Mouse (Mus musculus) cerebellum, postnatal 36 days (tissue): ENCODE measurements at regions not wholly inside any gene's neighbourhood (a gene's known extent, or its start where the extent isn't known, plus 50 kb on each side); places are given as distances from the start of the nearest gene placed in this dataset.

Source experiments
- DNase-seq, 2 experiments: peaks; one replicate each; pipeline ENCODE4 v3.0.0; 2021 to 2022; ENCODE audit warnings: mixed read lengths in 2 of 2

- no peak for DNase-seq
Observed at GRCm38 (mm10) chr7:136379741-136380140, 514.7 kb upstream of the Mgmt start.

DNA sequence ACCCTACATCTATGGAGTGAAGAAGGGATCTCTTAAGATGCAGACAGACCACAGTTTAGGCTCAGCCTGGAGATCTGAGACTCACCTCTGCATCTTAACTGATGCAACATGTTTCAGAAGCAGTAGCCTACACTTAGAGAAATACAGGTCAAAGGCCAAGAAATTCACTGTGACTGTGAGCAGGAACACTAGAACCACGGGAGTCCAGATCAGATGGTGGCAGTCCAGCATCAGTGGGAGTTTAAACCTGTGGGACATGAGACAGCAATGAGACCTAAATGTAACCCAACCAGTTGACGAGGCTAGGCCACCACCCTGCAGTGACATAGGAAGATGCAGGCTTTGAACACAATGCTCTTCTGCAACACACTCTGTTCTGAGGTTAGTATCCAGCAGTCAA, 511.1 kb upstream of the Mgmt start:
- DNase-seq: no peak

- DNase-seq: no peak
Observed at GRCm38 (mm10) chr7:136387736-136388135, 506.7 kb upstream of the Mgmt start.

DNA sequence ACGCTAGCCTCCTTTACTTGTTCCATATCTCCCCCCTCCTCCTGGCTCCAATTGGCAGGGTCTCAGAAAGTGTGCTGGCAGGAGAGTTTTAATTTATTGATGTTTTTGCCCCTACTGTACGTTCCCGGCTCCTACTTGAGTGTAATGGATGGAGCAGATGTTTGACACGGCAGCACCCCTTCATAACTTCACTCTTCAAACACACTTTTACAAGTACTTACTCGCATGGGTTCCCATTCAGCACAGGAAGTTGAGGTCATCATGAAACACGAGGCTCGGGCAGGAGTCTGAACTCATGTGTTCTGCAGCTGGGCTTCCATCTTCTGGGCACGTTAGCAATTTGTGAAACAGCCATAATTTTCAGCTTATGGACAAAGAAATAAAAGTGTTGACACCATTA, 504.3 kb upstream of the Mgmt start:
- no peak for DNase-seq

GRCm38 (mm10) chr7:136393454-136393853, 501.0 kb upstream of the Mgmt start:
- no peak for DNase-seq

GRCm38 (mm10) chr7:136395838-136396237, 498.6 kb upstream of the Mgmt start:
- DNase-seq: no peak

DNA sequence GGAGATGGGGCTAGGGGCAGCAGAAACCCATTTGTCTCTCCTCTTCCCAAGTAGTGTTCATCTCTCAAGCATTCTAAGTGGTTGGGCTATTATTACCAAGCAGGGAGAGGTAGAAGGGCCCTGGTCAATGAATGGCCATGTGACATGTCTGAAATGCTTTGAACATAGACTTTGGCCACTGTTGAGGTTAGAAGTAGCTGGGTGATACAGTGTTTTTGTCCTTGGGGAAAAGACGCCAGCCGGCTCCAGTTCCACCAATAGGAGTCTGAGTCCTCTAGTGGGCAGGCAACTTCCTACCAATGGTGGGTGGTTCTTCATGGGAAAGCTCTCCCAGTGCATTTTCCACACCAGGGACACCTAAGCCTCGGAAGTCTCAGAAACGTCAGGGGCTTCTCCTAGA, 497.3 kb upstream of the Mgmt start:
- DNase-seq: no peak

DNA sequence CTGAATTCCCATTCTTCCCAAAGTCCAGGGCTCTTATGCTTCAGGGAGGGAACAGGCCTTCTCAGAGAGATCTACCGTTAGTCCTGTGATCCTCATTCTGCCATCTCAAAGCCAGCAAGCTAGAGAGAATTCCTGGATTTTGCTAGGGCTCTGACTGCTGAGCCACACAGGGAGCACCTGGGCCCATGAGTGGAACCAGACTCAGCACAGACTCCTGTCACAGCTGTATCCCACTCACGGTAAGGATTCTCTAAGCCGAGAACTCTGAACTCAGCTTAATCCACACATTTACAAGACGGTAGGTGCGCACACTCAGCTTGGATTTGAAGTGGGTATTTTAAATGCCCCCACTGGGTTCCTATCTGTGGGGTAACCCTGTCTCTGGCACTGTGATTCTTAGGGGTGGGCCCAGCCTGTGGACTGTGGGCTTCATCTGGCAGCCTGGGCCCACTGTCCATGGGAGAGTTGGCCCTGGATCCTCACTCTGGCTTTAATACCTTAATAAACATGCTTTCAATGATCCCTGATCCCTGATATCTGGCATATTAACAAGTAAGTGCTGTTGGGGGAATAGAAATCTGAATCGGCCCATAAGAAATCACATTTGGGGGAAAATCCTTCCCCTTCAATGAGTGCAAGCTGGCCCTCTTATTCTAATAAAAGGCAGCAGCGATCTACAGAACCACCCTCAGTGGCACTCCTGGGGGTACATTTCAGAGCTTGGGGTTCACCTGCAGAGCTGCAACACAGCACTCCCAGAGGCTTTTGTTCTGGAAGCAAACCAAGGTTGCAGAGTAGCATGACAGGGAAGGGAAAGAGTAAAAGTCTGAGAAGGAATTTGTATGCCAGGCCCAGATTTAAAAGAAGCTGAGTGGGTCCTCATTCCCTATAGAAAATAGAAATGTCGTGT, 491.5 kb upstream of the Mgmt start:
- no peak for DNase-seq

DNA sequence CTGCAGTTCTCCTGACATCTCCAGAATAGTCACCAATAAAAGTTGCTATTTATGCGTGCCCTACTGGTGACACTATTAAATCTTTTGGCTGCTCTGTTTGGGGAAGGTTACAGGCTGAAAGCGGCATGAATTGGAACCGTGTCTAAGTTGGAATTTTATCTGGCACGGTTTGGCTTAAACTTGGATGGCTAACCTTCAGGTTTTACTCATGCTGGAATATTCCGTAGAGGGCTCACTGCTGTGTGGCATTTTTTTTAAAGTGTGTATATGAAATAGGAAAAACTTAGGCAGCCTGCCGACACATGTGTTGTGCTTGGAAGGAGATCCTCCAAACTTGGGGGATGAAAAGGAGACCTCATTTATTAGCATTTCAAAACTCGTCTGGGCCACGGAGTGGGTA, 489.0 kb upstream of the Mgmt start:
- no peak for DNase-seq

DNA sequence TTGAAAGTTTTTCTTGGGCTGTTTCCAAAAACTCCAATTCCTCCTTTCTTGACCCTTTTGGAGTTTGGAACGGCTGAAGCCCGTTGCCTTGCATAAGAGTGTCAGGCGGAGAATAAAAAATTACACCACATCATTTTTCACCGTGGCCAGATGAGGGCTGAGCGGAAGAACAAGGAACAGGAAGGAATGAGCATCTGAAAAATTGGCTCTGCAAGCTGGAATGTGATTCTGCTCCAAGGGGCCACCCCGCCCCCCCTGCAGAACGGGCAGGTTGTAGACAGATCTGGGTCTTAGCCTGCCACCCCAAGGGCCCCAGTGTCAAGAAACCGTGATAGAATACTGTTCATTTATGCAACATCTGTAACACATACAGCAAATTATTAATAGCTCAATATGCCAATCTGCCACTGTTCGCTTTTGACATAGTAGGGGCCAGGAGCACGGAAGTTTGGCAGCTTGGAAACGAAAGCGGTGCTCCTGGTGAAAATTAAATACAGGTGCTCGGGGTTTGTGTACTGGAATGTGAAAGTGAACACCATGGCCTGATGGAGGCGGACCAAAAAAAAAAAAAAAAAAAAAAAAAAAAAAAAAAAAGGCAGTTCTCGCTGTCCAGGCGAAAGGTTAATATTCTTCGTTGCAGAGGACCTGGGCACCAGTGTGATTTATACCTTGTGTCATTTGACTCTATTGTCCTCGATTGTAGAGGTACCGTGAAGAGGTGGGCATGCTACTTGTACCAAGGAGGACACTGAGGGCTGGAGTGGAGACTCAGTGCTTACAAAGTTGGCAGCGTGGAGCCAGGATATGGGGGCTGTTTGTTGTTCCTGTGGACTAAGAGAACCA, 487.9 kb upstream of the Mgmt start:
- no peak for DNase-seq

GRCm38 (mm10) chr7:136414808-136415207, 479.6 kb upstream of the Mgmt start:
- DNase-seq: no peak

DNA sequence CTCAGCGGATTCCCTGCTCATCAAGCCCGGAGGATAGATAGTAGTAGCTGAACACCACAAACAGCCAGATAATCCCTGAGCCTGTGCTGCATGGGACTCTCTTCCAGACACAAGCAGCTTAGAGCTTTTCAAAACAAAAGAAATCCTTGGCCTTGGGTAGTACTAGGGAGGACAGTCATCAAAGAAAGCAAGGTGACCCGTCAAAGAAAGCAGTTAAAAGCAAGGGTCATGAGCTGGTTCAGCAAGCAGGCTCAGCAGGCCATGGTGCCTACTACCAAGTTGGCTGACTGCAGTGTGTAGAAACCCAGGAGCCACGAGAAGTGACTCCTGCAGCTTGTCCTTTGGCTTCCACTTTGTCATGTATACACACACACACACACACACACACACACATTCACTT, 477.1 kb upstream of the Mgmt start:
- no peak for DNase-seq

GRCm38 (mm10) chr7:136423846-136424531, 470.4 kb upstream of the Mgmt start:
- no peak for DNase-seq

DNA sequence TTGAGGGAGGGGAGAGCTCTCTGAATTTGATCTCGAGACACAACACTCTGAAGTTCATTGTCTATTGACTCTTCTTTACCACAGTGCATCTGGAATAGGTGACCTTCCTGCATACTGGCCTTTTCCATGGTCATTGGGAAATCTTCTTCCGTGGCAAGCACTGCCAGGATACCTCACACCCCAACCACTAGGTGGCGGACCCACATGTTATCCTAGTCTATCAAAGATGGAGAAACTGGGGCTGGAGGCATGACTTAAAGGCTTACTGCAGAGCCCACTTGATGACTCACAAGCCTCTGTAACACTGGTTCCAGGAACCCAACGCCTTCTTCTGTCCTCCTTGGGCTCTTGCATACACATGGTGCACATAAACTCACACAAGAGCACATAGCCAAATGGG, 467.2 kb upstream of the Mgmt start:
- no peak for DNase-seq

DNA sequence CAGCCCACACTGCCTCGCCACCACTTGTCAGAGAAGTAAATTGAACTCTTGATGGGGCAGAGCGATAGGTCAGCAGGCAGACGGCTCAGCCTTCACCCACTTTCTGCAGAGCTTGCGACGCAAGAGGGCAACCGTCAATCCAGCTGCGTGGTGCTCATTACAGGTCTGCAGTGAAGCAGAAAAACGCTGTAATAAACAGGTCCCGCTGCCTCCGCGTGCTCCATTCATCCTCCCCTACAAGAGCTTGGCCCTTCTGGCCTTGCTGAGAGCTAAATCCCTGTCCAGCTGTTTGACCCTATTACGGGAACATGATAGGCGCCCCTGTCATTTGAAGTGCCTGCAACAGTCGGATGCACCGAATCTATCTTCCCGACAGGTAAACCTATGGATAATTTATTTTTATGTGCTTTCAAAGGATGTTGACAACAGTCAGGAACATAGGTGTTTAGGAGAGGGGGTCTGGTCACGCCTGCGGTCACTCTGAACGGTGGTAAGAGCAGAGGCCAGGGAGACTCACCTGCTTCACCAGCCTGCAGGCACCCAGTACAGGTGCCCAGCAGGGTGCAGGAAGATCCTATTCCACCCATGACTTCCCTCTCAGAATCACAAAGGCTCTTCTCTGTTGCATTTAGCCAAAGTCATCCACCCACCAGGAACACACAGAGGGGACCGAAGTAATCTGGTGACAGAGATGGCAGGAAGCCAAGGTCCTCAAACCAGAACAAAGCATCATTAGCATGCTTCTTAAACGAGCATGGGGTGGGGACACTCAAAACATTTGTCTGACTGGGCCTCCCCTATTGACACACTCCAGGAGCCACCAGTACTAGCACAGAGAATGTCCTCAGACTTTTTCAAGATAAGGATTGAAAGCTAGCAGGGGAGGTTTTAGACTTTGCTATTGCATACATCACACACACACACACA, 464.1 kb upstream of the Mgmt start:
- DNase-seq: no peak

DNA sequence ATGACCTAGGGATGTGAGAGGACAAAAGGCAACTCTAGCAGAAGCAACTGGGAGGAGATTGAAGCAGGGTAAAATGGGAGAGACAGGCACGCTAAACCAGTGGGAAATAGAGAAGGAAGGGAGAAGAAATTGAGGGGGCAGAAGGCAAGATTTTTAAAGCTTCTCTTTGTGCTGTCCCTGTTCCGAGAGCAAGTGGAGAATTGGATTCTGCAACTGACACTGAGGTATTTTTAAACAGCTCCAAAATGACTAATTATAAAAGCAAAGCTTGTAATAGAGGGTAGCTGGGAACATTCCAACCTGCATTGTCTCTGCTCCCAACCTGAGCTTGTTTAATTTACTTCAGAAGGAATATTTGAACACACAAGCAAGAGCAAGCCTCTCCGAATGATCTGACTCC, 460.7 kb upstream of the Mgmt start:
- no peak for DNase-seq

DNA sequence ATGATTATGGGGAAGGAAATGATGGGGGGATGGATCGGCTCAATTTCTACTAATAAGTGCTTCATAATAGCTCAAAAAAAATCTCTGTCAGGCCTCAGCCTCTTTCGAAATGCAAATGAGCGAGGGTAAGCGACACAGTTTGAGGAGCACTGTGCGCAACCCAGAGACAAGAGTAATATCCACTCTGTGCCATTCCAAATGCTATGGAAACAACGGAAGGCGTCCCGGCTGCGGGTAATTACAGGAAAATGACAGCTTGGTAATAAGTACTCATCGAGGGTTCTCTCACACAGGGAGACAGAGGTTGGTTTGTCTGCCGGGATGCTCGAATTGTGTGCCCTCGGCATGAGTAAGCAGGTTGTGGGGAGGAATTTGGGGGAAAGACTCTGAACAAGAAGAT, 459.9 kb upstream of the Mgmt start:
- no peak for DNase-seq

GRCm38 (mm10) chr7:136443436-136443835, 451.0 kb upstream of the Mgmt start:
- DNase-seq: no peak

DNA sequence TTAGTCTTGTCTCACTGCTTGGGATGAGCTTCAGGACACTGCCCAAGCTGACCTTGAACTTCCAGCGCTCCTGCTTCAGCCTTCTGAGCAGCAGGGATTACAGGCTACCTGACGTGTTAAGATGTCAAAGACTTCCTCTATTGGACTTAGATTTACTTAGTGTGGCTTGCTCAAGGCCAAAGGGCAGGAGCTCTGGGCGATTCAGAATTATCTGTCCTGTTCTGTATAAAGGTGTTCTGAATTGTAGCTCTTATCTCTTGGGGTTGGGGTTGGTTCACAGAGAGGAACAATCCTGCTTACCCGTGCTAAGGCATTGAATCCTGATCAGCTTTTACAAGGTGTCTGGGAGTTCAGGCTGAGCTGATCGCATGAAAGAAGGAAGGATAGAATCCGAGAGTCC, 449.3 kb upstream of the Mgmt start:
- no peak for DNase-seq

DNA sequence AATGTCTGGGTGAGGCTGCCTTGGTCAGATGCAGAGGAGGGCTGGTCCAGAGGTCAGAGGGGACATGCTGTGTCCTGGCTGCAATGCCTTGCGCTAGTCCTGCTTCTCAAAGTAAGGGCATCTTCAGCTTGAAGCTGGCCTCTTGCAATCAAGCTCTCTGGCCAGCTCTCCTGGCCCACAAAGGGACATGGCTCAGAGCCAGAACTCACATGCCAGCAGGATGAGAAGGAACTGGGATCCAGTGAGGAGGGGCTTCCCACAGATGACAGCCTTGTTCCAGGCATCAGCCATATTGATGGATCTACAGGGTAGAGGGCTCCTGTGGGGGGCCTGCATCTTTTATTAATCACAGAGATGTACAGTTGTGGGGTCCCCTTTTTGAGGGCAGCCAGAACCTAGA, 445.1 kb upstream of the Mgmt start:
- peak; percentile 2 to 3 for DNase-seq

GRCm38 (mm10) chr7:136451672-136452361, 442.6 kb upstream of the Mgmt start:
- DNase-seq: no peak

DNA sequence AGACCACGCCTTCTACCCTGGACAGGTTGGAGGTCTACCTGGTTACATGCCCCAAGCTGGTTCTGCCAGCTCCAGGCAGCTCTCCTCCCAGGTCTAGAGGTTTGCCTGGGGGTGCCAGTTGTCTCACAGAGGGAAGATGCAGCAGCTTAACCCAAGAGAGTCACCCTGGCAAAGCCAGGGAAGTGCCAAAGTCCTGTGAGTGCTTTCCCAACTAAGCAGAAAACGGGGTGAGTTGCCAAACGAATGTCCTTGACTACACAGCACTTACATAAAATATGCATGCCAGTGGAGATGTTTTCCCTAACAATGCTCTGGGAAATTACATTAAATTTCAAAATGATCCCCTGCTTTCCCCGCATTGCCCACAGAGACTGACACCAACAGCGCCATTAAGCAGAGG, 441.9 kb upstream of the Mgmt start:
- no peak for DNase-seq
